Mouse (Mus musculus) right cerebral cortex, postnatal 4 days (tissue): Measurements from ENCODE around the gene Thap2.
A peak's percentile ranks its signal among the peaks of the same experiment; 100 is the strongest.

Experiments used
- DNase-seq: peaks from one replicate; pipeline ENCODE4 v3.0.0-alpha.2; 2022

Gene Thap2

GRCm38 (mm10) chr10:115384221-115385017 lies at the start of gene Thap2, which contains the start of gene Zfc3h1:
Thap2 (minus strand) TSS chr10:115384443.
Zfc3h1 (plus strand) TSS chr10:115384959.
- peak; percentile 96 for DNase-seq

DNA sequence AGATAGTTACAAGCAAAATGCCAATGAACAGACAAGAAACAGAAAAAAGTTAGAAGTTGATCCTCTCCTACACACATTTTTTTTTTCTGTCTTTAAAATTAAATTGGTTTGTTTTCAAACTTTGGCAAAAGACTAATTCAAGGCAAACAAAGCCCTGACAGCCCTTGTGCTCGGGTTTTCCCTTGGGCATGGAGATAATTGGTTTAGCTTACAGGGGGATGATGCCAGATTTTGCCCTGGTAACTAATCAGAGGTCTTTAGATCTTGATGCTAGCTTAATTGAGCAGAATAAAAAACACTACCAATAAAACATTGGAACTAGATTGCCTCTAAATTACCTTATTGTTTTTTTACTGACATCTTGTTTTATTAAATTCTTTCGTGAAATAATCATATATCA lies 41.1 kb upstream of the Thap2 start:
- no peak for DNase-seq

DNA sequence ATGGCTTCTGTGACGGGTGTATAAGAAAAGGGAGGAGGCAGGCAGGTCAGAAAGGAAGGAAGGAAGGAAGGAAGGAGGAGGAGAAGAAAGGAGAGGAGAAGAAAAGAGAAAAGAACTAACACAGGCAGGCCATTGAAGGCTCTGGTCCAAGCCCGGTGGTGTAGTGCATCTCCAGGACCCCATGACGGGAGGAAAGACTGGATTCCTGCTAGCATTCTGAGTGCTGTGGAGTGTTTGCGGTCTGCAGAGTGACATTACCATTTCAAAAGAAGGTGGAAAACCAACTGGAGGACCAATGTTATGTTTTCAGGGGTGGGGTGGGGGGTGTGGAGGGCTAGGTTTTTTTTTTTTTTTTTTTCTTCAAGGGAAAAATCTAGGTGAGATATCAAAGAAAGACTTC lies 37.7 kb upstream of the Thap2 start:
- no peak for DNase-seq

- DNase-seq = no peak
These were observed 29.8 kb upstream of the Thap2 start for GRCm38 (mm10) chr10:115414056-115414455.

- no peak for DNase-seq
These were observed 29.3 kb upstream of the Thap2 start for GRCm38 (mm10) chr10:115413496-115413895.

- DNase-seq = peak; percentile 77
These were observed 22.1 kb upstream of the Thap2 start for GRCm38 (mm10) chr10:115406393-115406792.

DNA sequence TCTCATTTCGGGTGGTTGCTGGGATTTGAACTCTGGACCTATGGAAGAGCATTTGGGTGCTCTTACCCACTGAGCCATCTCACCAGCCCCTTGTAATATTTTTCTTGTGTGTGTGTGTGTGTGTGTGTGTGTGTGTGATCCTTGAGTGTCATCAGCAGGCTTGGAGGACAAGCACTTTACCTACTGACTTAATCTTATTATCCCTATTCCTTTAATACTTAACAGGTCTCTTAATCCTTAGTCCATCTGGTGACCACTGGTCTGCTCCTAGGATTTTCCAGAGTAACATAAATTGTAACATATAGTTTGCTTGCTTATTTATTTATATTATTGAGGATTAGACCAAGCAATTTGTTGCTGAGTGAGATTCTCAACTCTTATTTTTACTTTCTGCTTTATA lies 7.7 kb upstream of the Thap2 start:
- DNase-seq = no peak

DNA sequence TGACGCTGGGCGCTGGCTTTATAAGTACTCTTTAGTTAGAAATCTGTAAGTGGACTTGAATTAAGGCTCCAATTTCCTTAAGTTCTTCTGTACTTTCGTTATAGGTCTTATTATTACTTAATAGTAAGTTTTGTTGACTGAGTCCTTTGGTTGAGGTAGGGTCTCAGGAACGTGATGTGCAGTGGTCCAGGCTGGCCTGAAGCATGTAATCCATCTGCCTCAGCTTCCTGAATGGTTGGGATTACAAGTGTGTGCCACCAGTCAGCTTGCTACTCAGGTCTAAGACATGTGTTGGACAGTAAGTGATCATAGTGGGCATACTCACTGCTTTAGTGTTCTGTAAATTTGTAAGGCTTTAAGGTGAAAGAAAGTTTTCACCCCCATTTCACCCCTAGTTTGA lies 6.8 kb upstream of the Thap2 start:
- DNase-seq = no peak

- no peak for DNase-seq
These were observed 3.6 kb upstream of the Thap2 start for GRCm38 (mm10) chr10:115387891-115388290.

DNA sequence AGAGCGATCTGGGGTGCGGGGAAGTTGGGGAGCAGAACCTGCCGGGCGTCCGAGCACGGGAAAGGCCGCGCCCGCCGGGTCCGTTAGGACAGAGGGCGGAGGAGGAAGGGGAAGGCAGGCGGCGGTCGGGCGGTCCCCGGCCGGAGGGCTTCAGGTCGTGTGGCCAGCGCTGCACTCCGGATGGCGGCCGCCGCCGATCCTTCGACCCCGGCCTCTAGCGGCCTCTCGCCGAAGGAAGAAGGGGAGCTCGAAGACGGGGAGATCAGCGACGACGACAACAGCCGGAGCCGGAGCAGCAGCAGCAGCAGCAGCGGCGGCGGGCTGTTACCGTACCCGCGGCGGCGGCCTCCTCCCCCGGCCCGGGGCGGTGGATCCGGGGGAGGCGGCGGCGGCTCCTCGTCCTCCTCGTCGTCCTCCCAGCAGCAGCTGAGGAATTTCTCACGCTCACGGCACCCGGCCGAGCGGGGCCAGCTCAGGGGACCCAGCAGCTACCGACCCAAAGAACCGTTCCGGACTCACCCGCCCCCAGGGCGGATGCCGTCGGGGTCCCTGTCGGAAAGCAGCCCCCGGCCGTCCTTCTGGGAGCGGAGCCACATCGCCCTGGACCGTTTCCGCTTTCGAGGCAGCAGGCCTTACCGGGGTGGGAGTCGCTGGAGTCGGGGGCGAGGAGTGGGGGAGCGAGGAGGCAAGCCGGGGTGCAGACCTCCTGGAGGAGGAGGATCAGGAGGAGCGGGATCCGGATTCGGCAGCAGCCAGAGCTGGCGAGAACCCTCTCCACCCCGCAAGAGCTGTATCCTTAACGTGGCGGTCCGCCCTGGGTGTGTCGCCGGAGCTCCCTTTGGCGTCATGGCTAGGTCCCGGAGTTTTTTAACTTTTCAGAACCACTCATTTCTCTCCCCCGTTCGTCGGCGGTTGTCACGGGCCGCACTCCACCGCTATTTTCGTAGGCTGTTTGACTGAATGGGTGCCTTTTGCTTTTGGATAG lies 1.1 kb upstream of the Thap2 start:
- DNase-seq = peak; percentile 49

DNA sequence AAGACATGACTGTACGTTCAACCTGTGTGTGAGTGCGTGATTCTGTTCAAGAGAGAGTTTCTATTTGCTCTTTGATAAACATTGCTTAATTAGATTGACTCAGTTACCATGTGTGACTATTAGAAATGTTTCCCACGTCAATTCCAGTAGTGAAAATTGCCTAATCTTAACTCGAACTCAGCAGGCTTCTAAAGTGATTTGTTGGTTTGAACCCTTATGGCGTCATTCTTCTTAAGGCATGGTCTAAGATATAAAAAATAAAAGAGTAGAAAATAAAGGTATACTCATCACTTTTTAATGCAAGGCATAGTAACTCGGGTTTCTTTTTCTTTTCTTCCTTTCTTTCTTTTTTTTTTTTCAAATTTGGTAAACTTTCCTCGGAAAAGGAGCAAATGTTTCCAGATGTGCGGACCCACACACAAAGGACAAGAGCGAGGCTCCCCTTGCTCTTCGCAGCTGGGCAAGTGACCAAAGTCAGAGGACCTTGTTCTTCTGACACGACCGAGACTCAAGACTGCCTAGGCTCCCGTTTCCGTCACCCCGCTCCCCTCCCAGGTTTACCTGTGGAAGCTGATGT lies 511 bp downstream of the Thap2 start:
- no peak for DNase-seq

DNA sequence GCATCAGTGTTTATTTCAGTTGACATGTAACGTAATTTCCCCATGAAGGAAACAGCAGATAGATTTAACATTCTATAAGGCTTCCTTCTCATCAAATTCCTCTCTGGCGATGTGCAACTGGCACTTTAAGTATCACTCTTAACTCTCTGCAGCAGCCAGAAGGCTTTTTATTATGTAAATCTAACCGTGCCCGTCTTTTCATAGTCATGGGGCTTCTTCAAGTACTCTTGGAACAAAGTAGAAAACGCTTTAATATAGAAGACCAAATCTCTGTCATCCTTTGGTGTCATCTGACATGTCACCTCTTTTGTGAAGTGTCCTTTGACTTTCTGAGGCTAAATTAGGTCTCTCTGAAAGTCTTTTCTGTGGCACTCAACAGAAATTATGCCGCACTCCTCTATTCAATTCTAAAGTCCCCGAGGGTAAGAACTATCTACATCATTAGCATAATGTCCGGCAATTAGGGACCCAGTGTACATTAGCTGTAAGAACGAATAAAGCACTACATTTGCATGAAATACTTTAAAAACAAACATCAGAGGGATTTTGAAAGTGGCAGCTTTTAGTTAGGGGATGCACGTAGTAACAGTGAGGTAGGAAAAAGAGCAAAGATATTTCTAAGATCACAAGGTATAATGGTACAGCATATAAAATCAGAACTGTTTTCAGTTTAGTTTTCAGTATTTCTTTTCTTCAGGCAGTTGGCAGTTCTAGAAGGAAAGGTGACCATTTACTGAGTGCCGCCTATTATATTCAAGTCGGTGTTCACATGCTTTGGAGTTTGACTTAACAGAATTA lies 1.2 kb downstream of the Thap2 start:
- no peak for DNase-seq

DNA sequence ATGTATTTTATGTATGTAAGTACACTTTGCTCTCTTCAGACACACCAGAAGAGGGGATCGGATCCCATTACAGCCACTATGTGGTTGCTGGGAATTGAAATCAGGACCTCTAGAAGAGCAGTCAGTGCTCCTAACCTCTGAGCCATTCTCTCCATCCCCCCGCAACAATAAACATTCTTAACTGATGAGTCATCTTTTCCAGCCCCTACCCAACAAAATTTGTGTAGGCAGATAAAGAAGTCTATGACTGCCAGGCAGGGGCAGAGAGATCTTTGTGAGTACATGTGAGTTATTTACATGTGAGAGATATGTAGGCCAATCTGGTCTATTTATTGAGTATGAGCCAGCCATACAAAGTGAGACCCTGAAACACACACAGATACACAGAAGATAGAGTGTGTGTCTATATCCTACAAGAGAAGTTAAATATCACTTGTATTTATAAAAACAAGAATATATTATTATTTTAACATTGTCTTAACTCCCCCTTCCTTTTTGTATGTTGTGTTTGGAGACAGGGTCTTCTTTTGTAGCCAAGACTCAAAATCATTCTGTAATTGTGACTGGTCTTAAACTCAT lies 2.6 kb downstream of the Thap2 start:
- no peak for DNase-seq

- no peak for DNase-seq
These were observed 21.1 kb downstream of the Thap2 start for GRCm38 (mm10) chr10:115363151-115363550.

DNA sequence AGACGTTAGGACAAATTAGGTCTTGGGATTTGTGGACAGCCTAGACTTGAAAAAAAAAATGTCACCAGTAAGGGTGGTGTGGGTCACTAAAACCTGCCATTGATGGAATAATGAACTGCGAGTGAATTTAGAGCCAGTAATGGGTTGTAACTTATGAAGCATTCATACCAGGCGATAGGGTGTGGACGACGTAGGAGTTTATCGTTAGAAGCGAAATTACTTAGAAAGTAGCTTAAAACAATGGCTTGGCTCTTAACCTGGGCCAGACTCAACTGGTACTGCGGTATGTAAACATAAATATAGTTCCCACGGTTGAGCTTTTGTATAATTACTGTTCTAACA lies 21.6 kb downstream of the Thap2 start:
- no peak for DNase-seq

DNA sequence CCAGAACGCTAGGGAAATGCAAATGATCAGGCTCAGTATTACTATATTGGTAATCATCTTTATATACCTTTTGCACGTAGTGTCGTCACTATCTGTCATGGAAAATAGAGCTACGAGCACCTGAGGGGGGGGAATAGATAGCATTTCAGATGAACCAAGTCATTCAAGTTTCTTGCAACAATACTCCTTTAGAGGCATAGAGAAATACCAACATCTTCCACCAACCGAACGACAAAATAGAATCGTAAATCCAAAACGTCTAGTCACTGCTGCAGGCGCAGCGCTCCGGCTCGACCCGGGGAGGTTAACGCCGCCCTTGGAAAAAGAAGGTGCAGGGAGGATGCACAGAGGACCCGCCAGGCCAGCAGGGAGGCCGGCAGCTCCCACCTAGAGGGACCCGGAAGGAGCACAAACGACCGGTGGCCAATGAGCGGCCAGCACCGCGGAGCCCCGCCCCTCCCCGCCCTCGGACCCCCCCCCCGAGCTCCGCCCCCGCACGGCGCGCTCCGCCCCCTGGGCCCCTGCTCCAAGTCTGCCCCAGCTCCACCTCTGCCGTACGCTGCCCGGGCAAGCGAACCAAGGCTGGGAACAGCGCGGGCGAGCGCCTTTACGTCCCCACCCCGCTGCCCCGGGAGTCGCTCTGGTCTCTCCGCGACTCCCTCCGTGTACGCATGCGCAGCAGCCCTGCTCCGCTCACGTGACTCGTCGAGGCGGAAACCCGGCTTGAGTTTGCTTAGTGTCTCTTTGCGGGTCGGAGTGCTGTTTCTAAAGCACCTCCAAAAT lies 22.2 kb downstream of the Thap2 start, which contains the start of gene Tmem19:
Gene Tmem19, minus strand, starts transcription at position 662 of the 783 bp plus-strand sequence.
- peak; percentile 97 for DNase-seq

- DNase-seq = no peak
These were observed 25.2 kb downstream of the Thap2 start for GRCm38 (mm10) chr10:115359066-115359465.

DNA sequence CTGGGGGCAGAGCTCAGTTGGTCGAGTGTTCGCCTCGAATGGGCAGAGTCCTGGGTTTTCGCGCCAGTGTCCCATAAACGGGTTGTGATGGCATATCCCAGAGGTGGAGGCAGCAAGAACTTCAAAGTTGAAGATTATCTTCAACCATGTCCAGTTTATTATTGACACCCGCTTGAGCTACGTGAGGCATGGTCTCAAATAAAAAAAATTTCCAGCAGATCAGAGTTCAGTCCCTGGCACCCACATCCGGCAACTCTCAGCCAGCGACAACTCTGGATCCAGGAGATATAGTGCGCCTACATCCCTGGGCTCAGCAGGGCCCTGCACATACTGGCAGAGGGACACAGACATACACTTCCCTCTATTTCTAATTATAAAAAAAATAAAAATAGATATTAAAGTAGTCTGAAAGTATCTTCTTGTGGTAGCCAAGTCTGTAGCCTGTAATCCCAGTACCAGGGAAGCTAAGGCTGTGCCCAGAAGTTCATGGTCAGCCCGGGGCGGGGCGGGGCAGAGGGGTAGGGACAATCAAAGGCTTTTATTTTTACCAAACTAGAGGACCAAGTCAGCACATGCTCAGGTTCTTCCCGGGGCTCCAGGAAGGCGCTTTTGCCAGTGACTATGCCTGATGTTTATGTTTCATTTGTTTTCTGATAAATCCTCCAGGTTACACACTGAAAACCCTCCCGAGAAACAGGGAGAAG lies 25.9 kb downstream of the Thap2 start:
- no peak for DNase-seq

DNA sequence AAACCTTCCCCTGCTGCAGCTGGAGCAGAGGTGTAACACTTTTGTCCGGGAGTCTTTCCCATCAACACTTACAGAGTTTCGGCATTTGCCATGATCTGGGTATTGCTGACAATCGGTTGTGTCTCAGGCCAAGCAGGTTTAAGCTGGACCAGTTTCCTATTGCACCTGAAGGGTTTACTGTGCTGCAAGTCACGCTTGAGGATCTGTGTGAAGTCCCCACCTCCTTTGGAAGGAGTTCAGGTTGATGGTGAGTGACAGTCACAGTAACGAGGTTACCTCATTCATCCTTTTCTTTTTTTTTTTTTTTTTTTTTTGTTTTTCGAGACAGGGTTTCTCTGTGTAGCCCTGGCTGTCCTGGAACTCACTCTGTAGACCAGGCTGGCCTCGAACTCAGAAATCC lies 28.1 kb downstream of the Thap2 start:
- DNase-seq = no peak

GRCm38 (mm10) chr10:115355016-115355415 lies 29.2 kb downstream of the Thap2 start:
- no peak for DNase-seq

DNA sequence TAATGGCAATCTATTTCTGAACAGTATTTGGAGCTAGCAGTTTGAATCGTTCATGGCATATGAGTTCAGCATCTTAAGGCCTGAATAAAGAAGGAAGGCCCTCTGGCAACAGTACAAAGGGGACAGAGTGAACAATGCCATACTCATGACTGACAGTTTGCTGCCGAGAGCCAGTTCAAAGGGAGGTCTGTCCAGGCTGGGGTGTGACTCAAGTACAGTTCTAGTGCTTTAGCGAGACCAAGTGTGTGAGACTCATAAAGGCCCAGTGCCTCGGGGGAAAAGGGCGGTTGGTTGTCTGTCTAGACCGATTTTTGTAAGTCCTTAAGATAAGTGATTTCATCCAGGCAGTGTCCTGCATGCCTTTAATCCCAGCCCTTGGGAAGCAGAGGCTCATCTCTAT lies 29.7 kb downstream of the Thap2 start:
- DNase-seq = no peak
